Mouse (Mus musculus) CH12.LX (cell line): ENCODE data around the gene Utp14a. TPM values are rescaled to one million over a fixed set of nuclear protein-coding genes. Genes with fewer than 3 reads are reported as not detected.

Experiments
- DNase-seq: peaks from one replicate; pipeline ENCODE4 v3.0.0-alpha.2; 2013; ENCODE audit errors: extremely low read depth
- H3K27ac ChIP-seq: 2 replicates; pipeline ENCODE4 v1.5.1; 2012; ENCODE audit warnings: low read depth, mild to moderate bottlenecking, control low read depth, moderate library complexity; ENCODE audit not compliant: insufficient read depth
- H3K27me3 ChIP-seq: replicated peaks from 2 replicates; pipeline ENCODE3; 2012; ENCODE audit warnings: inconsistent platforms
- H3K36me3 ChIP-seq, 2 experiments: replicated peaks in 1 of 2; 2 replicates each; pipeline versions ENCODE3 to v1.6.1; 2012; ENCODE audit warnings: inconsistent platforms in 1 of 2, low read length in 1 of 2, mild to moderate bottlenecking in 1 of 2, mixed read lengths in 1 of 2, moderate library complexity in 1 of 2; ENCODE audit not compliant: control insufficient read depth in 1 of 2, insufficient read depth in 1 of 2
- H3K4me1 ChIP-seq, 2 experiments: 2 replicates each; pipeline ENCODE4 v1.6.1; 2012; ENCODE audit warnings: inconsistent platforms in 1 of 2, moderate library complexity in 1 of 2; ENCODE audit not compliant: insufficient read depth in 2 of 2, control insufficient read depth in 1 of 2
- H3K4me2 ChIP-seq: 2 replicates; pipeline ENCODE4 v1.6.1; 2012; ENCODE audit warnings: low read depth, mild to moderate bottlenecking, control low read depth; ENCODE audit not compliant: poor library complexity, insufficient read depth, severe bottlenecking
- H3K4me3 ChIP-seq, 3 experiments: fragments of 150-350 bp in 1 of 3; sonication (generic) in 1 of 3; replicated peaks in 1 of 3; 2 replicates each; pipeline versions ENCODE3 to v1.5.1; 2011 to 2012; ENCODE audit warnings: low read depth in 2 of 3, low read length in 2 of 3, mild to moderate bottlenecking in 2 of 3, moderate library complexity in 2 of 3, control low read depth in 1 of 3, improper control_type of control experiment in 1 of 3, inconsistent platforms in 1 of 3, mixed read lengths in 1 of 3; ENCODE audit not compliant: poor library complexity in 1 of 3
- H3K79me2 ChIP-seq: replicated peaks from 2 replicates; pipeline ENCODE4 v1.6.1; 2012; ENCODE audit warnings: mild to moderate bottlenecking, moderate library complexity; ENCODE audit not compliant: control insufficient read depth, poor library complexity, insufficient read depth, severe bottlenecking; ENCODE audit errors: extremely low read depth
- H3K9ac ChIP-seq: 2 replicates; pipeline ENCODE4 v1.6.1; 2012; ENCODE audit warnings: low read depth, mild to moderate bottlenecking, control low read depth, moderate library complexity; ENCODE audit not compliant: insufficient read depth
- H3K9me3 ChIP-seq: replicated peaks from 2 replicates; pipeline ENCODE3; 2012; ENCODE audit warnings: low read length, inconsistent platforms, mixed read lengths
- BHLHE40 ChIP-seq: IDR thresholded peaks from 2 replicates; pipeline ENCODE4 v1.6.1; 2011; ENCODE audit warnings: mild to moderate bottlenecking, low read depth, low read length, improper control_type of control experiment
- CHD1 ChIP-seq: IDR thresholded peaks from 2 replicates; pipeline ENCODE4 v1.6.1; 2012; ENCODE audit warnings: low read depth, low read length, improper control_type of control experiment, inconsistent platforms
- CHD2 ChIP-seq: IDR thresholded peaks from 2 replicates; pipeline ENCODE4 v1.6.1; 2011; ENCODE audit warnings: low read length, improper control_type of control experiment
- E2F4 ChIP-seq: IDR thresholded peaks from 2 replicates; pipeline ENCODE4 v1.6.1; 2011; ENCODE audit warnings: low read depth, low read length, improper control_type of control experiment; ENCODE audit not compliant: insufficient replicate concordance
- GABPA ChIP-seq: IDR thresholded peaks from 2 replicates; pipeline ENCODE4 v1.6.1; 2012; ENCODE audit warnings: low read depth, low read length, improper control_type of control experiment, inconsistent platforms; ENCODE audit not compliant: insufficient replicate concordance
- IRF4 ChIP-seq: IDR thresholded peaks from 2 replicates; pipeline ENCODE4 v1.6.1; 2014; ENCODE audit warnings: low read depth, mild to moderate bottlenecking, inconsistent platforms, low read length, improper control_type of control experiment
- JUN ChIP-seq: IDR thresholded peaks from 2 replicates; pipeline ENCODE4 v1.6.1; 2011; ENCODE audit warnings: low read depth, mild to moderate bottlenecking, low read length, improper control_type of control experiment, moderate library complexity; ENCODE audit not compliant: insufficient read depth
- JUND ChIP-seq: conservative IDR thresholded peaks from 2 replicates; pipeline ENCODE4 v1.6.1; 2011; ENCODE audit warnings: low read depth, low read length, improper control_type of control experiment
- KAT2A ChIP-seq: IDR thresholded peaks from 2 replicates; pipeline ENCODE4 v1.6.1; 2012; ENCODE audit warnings: low read length, improper control_type of control experiment, inconsistent platforms; ENCODE audit not compliant: insufficient replicate concordance
- MEF2A ChIP-seq: IDR thresholded peaks from 2 replicates; pipeline ENCODE4 v1.6.1; 2014; ENCODE audit warnings: low read depth, mild to moderate bottlenecking, inconsistent platforms, low read length, improper control_type of control experiment, borderline replicate concordance
- NELFE ChIP-seq: IDR thresholded peaks from 2 replicates; pipeline ENCODE4 v1.6.1; 2011; ENCODE audit warnings: low read depth, low read length, improper control_type of control experiment
- POLR2AphosphoS2 ChIP-seq: IDR thresholded peaks from 2 replicates; pipeline ENCODE4 v1.6.1; 2011; ENCODE audit warnings: low read depth, low read length, improper control_type of control experiment
- RAD21 ChIP-seq: IDR thresholded peaks from 2 replicates; pipeline ENCODE4 v1.6.1; 2011; ENCODE audit warnings: low read depth, mild to moderate bottlenecking, low read length, improper control_type of control experiment, moderate library complexity
- SIN3A ChIP-seq: IDR thresholded peaks from 2 replicates; pipeline ENCODE4 v1.6.1; 2012; ENCODE audit warnings: low read length, improper control_type of control experiment, inconsistent platforms
- SMC3 ChIP-seq: IDR thresholded peaks from 2 replicates; pipeline ENCODE4 v1.6.1; 2011; ENCODE audit warnings: low read depth, low read length, improper control_type of control experiment
- UBTF ChIP-seq: IDR thresholded peaks from 2 replicates; pipeline ENCODE4 v1.6.1; 2012; ENCODE audit warnings: low read depth, mild to moderate bottlenecking, inconsistent platforms, low read length, improper control_type of control experiment, moderate library complexity
- USF1 ChIP-seq: IDR thresholded peaks from 2 replicates; pipeline ENCODE4 v1.6.1; 2014; ENCODE audit warnings: low read depth, mild to moderate bottlenecking, inconsistent platforms, low read length, improper control_type of control experiment
- USF2 ChIP-seq: conservative IDR thresholded peaks from 2 replicates; pipeline ENCODE4 v1.6.1; 2011; ENCODE audit warnings: low read depth, low read length, improper control_type of control experiment
- ZNF384 ChIP-seq: IDR thresholded peaks from 2 replicates; pipeline ENCODE4 v1.6.1; 2012; ENCODE audit warnings: low read depth, low read length, improper control_type of control experiment, inconsistent platforms
- dilution Hi-C: fragments of 300-500 bp; cut with MboI; formaldehyde crosslinking; loops from 2 replicates; pipeline ENCODE4 v1.14.3; 2020; ENCODE audit warnings: low sequenced_read_pairs; ENCODE audit not compliant: extremely low pct_unique_long_range_greater_than_20kb, extremely low pct_ligation_motif_present
- in situ Hi-C: fragments of 300-500 bp; cut with MboI; formaldehyde crosslinking; loops from 3 replicates; pipeline ENCODE4 v1.14.3; 2019; ENCODE audit warnings: low sequenced_read_pairs, low pct_ligation_motif_present, low pct_unique_long_range_greater_than_20kb, mixed read lengths
- polyA plus RNA-seq: library from polyadenylated mRNA; unstranded; fragments of >175 nt; gene quantifications from 2 replicates; pipeline ENCODE4 v1.2.1, GENCODE M21; 2012; ENCODE audit warnings: low read depth; ENCODE audit not compliant: insufficient read length
- total RNA-seq, 2 experiments: library from RNA; depleted of rRNA; stranded (reverse); fragments of 300-350 nt in 1 of 2; fragments of >200 nt in 1 of 2; gene quantifications; 2 replicates each; pipeline ENCODE4 v1.2.3; 2012 to 2014

The Utp14a gene
- total and polyA plus RNA-seq, 3 experiments: 29.3 to 48.7 (median 44.2) TPM

DNA sequence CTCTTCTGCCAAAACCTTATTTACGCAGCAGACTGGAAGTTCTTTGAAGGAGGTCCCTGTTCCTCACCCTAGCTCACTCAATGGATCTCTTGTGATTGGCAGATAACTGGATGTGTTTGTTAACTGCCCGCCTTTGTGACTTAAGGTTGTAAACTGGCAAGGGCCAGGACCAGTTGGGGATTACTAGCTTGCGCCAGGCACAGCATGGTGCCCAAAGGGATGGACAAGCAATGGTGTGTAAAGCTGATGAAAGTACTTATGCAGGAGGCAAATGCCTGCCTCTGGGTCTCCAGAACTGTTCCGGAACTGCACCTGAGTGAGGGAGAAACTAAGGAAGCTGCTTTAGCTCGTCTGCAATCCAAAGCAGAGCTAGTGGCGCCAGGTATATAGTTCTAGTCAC, 29.8 kb downstream of the Utp14a start:
- no peaks in the 10 kb centered on the region for H3K4me1 ChIP-seq
- in situ Hi-C loops: no loop called here

DNA sequence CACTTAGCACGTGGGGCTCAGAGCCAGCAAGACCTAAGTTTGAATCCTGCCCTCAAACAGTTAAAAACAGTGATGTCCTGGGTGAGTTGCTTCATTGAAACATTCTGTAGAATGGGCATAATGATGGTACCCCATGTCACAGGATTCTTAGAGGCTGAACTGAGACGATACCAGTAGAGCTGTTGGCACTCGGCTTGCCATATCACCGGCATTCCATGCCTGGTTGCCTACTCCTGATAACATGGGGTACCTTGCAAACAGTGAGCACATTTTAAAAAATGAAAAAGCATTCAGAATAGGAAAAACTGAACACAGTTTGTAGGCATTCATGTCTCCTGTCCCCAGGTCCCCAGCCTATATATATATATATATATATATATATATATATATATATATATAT, 31.3 kb downstream of the Utp14a start:
- H3K9ac ChIP-seq: no peak overlapping the region
- TF ChIP-seq BHLHE40 (no peak), MEF2A (no peak), SIN3A (no peak), NELFE (no peak), UBTF (no peak), RAD21 (no peak), USF1 (no peak), CHD1 (no peak), USF2 (no peak), POLR2AphosphoS2 (no peak), IRF4 (no peak)
- TF ChIP-seq, all 38 proteins: peak for 0
- Histone ChIP-seq H3K4me1 (no peaks in the 10 kb centered on the region), H3K4me3 (no peak overlapping the region), H3K9me3 (no peaks in the 10 kb centered on the region), H3K36me3 (peaks cover 0 to under 1% of the 10 kb centered on the region in 2 experiments), H3K27me3 (peaks cover 4% of the 10 kb centered on the region), H3K4me2 (no peak overlapping the region), H3K79me2 (no peaks in the 10 kb centered on the region), H3K27ac (no peak overlapping the region)
- no peak for DNase-seq
- in situ Hi-C loops (no loop called here), dilution Hi-C loops (no loop called here)

More for the DNA sequence above, 29.8 kb downstream of the Utp14a start:
- TF ChIP-seq SMC3 (no peak), GABPA (no peak), E2F4 (no peak), JUND (no peak), KAT2A (no peak), JUN (no peak), NELFE (no peak), ZNF384 (no peak), IRF4 (no peak), CHD2 (no peak)
- no peak for DNase-seq
- Histone ChIP-seq H3K9me3 (no peaks in the 10 kb centered on the region), H3K4me2 (no peak overlapping the region), H3K27ac (no peak overlapping the region), H3K9ac (no peak overlapping the region), H3K79me2 (no peaks in the 10 kb centered on the region), H3K36me3 (peaks cover 4 to 16% of the 10 kb centered on the region in 2 experiments), H3K27me3 (peaks cover 4% of the 10 kb centered on the region), H3K4me3 (no peak overlapping the region)
- dilution Hi-C loops: no loop called here
